Mouse (Mus musculus) yolk sac, embryonic 10.5 days (tissue): ENCODE data around the gene Erc1.
"Not testable (repeated sequence)": the region's sequence is repeated elsewhere in the genome, so short reads cannot be mapped to it uniquely, and the experiment has no call there.

ENCODE experiments used
- DNase-seq: peaks from one replicate; pipeline ENCODE4 v3.0.0-alpha.2; 2017; ENCODE audit warnings: low spot score

Gene Erc1

DNA sequence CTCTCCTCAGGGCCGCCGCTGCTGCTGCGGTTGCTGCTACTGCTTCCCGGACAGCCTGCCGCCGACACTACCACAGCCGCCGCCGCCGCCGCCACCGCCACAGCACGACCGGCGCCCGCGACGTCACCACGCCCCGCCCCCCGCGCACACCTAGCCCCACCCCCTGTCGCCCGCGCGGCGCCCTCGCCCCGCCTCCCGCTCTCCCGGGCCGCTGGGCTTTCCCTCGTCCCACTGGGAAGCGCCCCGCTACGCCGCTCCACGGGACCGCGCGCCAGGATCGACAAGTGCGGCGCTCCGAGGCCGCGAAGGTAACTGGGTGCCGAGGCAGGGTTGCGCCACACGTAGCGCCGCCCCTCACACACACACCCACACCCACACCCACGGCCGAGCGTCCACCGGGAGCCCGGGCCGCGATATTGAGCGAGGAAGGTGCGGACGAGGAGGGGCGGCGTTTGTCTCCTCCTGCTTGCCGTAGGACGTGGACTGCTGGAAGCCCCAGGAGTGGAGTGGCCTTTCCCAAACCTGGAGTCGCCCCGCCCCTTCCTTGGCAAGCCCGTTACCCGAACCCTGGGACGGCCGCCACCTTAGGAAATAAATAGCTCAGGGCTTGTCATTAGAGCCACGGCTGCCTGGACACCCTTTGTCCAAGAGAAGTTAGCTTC lies at the start of gene Erc1:
Erc1 (minus strand) TSS at position 134 of the 662 bp plus-strand sequence.
- peak; percentile 97 for DNase-seq

- no peak for DNase-seq
Measured at GRCm38 (mm10) chr6:119892711-119893110, 44.7 kb upstream of the Erc1 start.

DNA sequence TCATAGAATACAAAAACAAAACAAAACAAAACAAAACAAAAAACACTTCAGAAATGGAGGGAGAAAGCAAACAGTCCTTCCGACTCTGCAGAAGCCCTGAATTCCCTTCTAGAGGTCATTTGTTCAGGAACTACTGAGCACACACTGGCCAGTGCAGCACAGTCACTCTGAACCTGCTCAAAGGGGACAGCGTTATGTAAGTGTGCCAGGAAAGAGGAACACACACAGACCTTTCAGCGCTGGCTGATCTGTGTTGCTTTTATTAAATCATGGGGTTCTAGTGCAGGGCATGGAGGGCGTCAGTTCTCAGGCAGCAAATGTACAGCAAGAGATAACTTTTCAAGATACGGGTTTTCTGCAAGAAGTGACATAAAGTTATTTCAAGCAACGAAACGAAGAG lies 35.2 kb upstream of the Erc1 start:
- no peak for DNase-seq

DNA sequence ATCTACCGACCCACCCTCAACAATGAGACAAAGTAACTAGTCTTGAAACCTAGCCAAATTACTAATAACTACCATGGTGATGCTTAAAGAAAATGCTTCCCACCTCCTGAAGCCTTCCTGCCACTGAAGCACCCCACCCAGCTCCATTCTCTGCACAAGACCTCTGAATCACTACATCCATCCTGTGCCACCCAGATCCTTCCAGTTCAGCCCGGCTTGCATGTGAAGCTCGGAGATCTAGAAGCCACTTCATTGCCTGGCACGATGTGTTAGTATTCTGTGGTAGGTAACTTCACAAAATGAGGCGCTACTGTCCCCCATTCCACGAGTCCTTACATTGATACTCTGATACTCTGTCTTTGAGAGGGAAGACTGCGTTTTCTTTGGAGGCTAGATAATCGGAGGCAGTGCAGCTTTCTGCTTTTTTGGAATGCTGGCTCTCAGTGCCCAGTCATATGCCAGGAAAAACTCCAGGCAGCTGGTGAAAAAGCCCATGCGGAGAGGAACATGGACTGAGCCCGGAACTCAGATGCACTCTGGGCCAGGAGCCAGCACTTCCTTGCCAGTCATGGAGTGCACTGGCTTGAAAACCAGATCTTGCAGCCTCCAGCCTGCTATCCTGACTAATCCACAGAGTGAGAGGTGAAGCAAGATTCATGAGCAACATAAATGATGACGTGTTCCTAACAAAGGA lies 16.5 kb upstream of the Erc1 start:
- DNase-seq: no peak

DNA sequence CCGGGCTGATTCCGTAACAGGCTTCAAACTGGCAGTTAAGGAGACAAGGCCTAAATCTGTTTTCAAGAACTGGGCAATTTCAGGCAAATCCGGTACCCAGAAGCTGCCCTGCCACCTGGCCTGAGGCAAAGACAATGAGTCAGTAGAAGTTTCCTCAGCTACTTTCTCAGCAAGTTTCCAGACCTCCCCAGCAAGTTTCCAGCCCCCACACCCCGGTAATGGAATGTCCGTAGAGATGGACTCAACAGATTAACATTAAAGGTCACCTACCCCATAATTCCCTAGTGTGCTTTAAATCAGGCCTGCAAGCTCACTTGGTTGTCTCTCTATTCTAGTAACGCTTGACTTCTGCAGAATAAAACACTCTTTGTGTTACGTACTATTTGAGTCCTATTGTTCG lies 13.6 kb upstream of the Erc1 start:
- DNase-seq: peak; percentile 36

DNA sequence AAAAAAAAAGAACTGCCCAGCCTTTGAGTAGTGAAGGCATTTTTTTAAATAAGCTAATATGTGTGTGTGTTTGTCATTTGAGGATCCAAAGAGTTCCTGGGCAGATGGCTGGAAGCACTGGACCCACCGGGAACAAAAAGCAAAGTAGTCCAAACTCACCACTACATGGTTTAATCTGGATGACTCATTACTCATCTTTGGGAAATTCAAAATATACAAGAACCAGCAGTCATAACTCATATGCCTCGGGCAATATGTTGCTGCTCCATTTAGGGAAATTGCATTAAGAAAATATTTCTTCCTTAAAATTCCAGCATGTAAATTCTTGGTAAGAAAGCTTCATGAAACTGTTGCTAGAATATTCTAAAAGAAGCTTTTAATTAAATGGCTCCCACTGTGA lies 12.3 kb upstream of the Erc1 start:
- no peak for DNase-seq

DNA sequence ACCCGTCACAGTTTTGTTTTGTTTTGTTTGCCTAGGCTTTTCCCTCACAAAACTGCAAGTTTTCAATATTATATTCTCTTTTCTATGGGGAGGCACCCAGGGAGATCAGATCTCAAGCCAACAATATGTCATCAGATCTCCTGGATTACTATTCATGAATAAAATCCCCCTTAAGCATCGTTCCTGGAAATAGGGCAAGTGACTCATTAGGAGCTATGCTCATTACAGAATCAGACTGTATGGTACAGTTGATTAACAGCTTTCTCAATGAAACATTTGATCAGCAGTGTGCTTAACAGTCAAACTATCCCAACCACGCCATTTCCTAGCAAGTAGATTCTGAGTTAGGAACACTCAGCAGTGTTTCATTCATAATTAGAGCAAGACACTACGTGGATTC lies 7.5 kb upstream of the Erc1 start:
- DNase-seq: no peak

DNA sequence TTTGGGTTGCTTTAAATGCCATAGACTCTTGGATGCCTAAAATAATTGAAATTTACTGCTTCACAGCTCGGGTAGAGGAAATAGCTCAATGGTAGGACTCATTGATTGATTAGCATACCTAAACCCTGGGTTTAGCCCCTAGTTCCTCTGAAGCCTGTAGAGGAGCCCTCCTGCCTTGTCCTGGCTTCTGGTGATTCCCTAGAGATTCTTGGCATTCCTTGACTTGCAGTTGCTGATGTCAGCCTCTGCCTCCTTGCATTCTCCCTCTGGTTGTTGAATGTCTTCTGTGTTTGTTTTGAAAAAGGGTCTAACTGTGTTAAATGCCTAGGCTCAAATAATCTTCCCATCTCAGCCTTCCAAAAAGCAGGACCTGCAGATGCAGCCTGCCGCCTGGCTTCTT lies 6.2 kb upstream of the Erc1 start:
- peak; percentile 73 for DNase-seq

GRCm38 (mm10) chr6:119849858-119850257 lies 1.9 kb upstream of the Erc1 start:
- no peak for DNase-seq

GRCm38 (mm10) chr6:119849348-119849709 lies 1.4 kb upstream of the Erc1 start:
- no peak for DNase-seq

DNA sequence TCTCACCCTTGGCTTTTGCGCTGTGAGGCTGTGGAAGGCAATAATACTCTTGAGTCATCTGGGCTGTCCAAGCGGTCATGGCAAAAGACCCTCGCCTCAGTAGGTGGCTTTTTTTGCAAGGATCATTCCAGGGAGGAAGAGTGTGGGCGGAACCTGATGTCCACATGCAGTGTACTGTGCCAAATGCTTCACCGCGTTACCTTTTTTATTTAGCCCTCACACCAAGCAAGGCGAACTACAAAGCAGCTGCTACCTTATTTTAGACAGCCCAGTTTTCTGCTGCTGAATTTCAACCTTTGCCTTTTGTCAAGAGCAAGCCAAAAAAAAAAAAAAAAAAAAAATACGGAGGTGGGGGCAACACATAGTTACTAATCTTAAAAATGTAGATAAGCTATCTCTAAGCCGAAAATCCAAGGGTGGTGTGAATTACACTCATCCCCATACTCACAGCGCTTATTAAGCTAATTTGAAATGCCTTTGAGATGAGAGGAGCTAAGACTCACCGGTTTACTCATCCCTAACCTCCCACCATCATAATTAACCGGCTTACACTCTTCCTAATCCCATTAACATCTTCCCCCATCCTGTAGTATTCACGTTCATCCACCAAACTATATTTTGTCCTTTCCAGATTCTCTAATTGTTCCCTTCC lies 855 bp upstream of the Erc1 start:
- DNase-seq: no peak

DNA sequence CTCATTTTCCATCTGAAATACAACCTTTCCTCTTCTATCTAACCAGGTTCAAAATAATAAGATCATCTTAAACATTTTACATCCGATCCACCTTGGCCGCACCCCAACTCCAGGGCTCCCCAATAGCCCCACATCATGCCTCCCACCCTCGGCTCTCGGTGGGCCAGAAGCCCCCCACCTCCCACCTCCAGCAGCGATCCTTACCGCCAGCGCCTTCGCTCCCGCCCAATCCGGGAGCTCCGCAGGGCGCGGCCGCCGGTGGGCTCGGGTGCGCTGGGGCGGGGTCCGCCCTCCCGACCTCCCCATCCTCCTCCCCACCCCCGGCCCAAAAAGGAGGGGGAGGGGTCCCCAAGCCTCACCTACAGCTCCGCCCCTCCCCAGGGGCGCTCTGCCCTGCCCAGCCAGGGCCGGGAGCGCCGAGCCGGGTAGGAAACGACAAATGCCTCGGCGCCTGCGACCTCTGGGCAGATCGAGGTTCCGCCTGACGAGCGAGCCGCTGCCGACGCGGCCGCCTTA lies 391 bp downstream of the Erc1 start:
- DNase-seq: no peak

- DNase-seq: no peak
Measured at GRCm38 (mm10) chr6:119846751-119847517, 1.0 kb downstream of the Erc1 start.

GRCm38 (mm10) chr6:119829951-119830350 lies 18.0 kb downstream of the Erc1 start:
- no peak for DNase-seq

- no peak for DNase-seq
Measured at GRCm38 (mm10) chr6:119828165-119828564, 19.8 kb downstream of the Erc1 start.

- DNase-seq: no peak
Measured at GRCm38 (mm10) chr6:119826701-119827100, 21.3 kb downstream of the Erc1 start.

DNA sequence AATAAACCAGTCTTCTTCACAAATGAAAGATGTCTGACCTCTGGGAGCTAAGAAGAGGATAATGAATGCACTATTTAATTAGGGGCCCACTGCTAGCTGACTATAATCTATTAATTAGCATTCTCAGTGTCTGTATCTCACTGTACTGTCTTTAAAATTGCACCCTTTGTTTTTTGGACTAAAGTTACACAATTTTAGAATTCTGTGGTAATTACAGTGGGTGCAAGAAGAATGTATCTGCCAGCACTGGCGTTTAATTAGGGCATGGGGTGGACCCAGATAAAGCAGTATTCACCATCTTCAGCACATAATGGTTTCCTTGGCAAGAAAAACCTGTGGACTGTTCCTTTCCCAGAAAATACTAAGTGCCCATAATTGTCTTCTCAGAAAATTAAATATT lies 25.8 kb downstream of the Erc1 start:
- DNase-seq: no peak

DNA sequence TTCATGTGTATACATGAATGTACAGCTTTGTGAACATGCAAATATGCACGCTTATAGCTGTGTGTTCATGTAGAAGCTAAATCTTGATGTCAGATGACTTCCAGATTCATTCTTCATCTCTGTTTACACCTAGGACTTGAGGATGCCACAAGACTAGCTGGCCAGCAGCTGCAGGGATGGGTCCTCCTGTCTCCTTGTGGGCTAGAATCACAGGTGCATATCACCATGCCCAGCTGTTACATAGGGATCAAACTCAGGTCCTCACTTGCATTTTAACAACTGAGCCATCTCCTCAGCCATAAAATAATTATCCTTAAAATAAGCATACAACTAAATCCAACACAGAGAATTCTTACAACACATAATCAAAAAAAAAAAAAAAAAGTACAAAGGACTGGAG lies 26.8 kb downstream of the Erc1 start:
- DNase-seq: no peak

DNA sequence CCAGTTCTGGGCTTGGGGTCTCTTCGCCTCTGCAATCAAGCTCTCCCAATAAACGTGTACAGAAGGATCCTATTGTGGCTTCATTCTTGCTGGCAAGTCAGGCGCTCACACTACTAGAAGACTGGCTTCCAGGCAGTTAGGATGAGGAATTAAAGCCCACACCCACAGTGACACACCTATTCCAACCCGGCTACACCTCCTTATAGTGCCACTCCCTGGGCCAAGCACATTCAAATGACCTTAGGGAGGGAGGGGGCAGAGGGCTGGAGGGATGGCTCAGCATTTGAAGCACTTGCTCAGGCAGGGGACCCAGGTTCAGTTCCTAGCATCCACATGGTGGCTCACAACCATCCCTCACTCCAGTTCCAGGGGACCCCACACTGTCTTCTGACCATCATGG lies 29.4 kb downstream of the Erc1 start:
- DNase-seq: no peak

- no peak for DNase-seq
Measured at GRCm38 (mm10) chr6:119815426-119815825, 32.5 kb downstream of the Erc1 start.

DNA sequence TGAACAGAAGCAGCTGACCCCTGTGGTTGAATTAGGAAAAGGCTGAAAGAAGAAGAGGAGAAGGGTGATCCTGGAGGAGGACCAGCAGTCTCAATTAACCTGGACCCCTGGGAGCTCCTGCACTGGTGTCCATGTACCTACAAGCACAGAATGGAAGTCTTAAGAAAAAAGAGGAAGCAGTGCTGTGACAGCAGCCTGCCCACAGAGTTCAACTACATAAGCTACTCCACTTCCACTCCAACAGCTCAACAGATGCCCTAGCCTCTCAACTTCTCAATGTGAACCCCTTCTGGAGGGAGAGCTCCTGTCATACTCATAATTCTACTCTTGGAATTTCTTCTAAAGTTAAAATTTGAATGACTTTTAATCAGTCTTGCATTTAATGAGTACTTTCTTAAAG lies 34.9 kb downstream of the Erc1 start:
- not testable (repeated sequence) for DNase-seq

DNA sequence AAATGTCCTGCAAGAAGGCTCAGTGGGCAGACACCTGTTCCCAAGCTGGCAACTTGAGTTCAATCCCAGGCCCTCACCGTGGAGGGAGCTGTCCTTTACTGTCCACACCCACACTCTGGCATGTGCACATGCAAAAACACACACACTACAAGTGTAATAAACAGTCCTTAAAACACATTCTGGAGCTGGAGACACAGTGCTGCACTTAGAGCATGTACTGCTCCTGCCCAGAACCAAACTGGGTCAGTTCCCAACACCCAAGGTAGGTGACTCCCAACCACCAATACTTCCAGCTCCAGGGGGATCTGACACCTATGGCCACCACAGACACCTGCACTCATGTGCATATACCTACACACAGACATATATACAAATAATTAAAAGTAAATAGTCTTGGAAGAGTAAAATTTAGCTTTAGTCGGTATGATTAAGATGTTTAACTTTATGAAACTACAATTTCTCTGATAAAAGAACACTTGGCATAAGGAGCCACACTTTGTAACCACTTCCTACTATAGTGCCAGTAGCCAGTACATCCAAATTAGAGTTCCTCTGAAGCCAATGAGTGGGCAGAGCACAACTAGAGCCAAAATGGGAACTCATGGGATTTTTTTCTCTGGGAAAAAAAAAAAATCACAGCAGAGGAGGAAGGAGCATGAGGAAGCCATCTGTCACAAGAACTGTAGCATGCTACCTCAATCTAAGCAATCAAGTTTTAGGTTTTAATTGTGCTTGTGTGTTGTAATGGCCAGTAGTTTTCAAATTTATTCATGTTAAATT lies 39.1 kb downstream of the Erc1 start:
- DNase-seq: no peak
